Mouse (Mus musculus) mammary gland, adult 2 months (tissue): Measurements from ENCODE around the gene Stra6. TPM values are rescaled to one million over a fixed set of nuclear protein-coding genes. Genes with fewer than 3 reads are reported as not detected.

Experiments
- polyA plus RNA-seq: library from polyadenylated mRNA; depleted of rRNA; stranded (reverse); fragments of >200 nt; gene quantifications from 2 replicates; pipeline ENCODE4 v1.2.3, GENCODE M21; 2012; ENCODE audit warnings: low replicate concordance; rRNA removed

Gene Stra6
- polyA plus RNA-seq: 9.5 and 12.0 TPM in 2 replicates

GRCm38 (mm10) chr9:58063531-58063930, at the start of gene Stra6:
Stra6 (plus strand) TSS chr9:58063788.

GRCm38 (mm10) chr9:58118671-58119070, 55.1 kb downstream of the Stra6 start, which contains the start of gene Ccdc33:
Ccdc33 (minus strand) TSS chr9:58118823.

Other genes starting within 250 kb of the Stra6 start
- gene Arid3b, start 227.0 kb upstream of the Stra6 start, polyA plus RNA-seq: 18.6 and 25.9 TPM in 2 replicates
- 156 and 194 TPM in 2 replicates for gene Ubl7, start 152.8 kb upstream of the Stra6 start, polyA plus RNA-seq
- gene Sema7a, start 123.7 kb upstream of the Stra6 start, polyA plus RNA-seq: 26.7 and 42.6 TPM in 2 replicates
- 1.1 and 1.8 TPM in 2 replicates for gene Cyp11a1, start 57.4 kb upstream of the Stra6 start, polyA plus RNA-seq
- gene Ccdc33, start 55.0 kb downstream of the Stra6 start, polyA plus RNA-seq: 0.45 and 0.55 TPM in 2 replicates
- 331 and 412 TPM in 2 replicates for gene Islr, start 140.5 kb downstream of the Stra6 start, polyA plus RNA-seq
- gene Islr2, start 140.5 kb downstream of the Stra6 start, polyA plus RNA-seq: 10.5 and 11.5 TPM in 2 replicates
- 50.9 and 62.5 TPM in 2 replicates for gene Pml, start 186.0 kb downstream of the Stra6 start, polyA plus RNA-seq
- gene Stoml1, start 189.4 kb downstream of the Stra6 start, polyA plus RNA-seq: 48.2 and 49.1 TPM in 2 replicates
- gene Loxl1, start 249.4 kb downstream of the Stra6 start, polyA plus RNA-seq: 222 and 354 TPM in 2 replicates